Mouse (Mus musculus) C2C12 (cell line): ENCODE results near the gene Zfp974. TPM values are rescaled to one million over a fixed set of nuclear protein-coding genes. Genes with fewer than 3 reads are reported as not detected.

Experiments
- H3K27me3 ChIP-seq: one replicate; pipeline ENCODE4 v1.6.1; 2011; ENCODE audit not compliant: control insufficient read depth, insufficient read depth, insufficient read length
- H3K36me3 ChIP-seq: one replicate; pipeline ENCODE4 v1.6.1; 2011; ENCODE audit not compliant: control insufficient read depth, insufficient read depth
- H3K4me3 ChIP-seq: one replicate; pipeline ENCODE4 v1.5.1; 2011; ENCODE audit warnings: mild to moderate bottlenecking, control low read depth; ENCODE audit not compliant: poor library complexity, insufficient read depth, severe bottlenecking
- H3K79me2 ChIP-seq: one replicate; pipeline ENCODE4 v1.6.1; 2011; ENCODE audit not compliant: control insufficient read depth, insufficient read depth
- H3K79me3 ChIP-seq: one replicate; pipeline ENCODE4 v1.6.1; 2011; ENCODE audit warnings: low read depth, control low read depth
- H3ac ChIP-seq: one replicate; pipeline ENCODE3; 2011; ENCODE audit warnings: low read depth; ENCODE audit not compliant: control insufficient read depth, insufficient read length
- CEBPB ChIP-seq: IDR thresholded peaks from one replicate; pipeline ENCODE4 v1.6.1; 2011; ENCODE audit warnings: low read depth, mild to moderate bottlenecking, control low read depth, moderate library complexity
- CTCF ChIP-seq: IDR thresholded peaks from one replicate; pipeline ENCODE4 v1.5.1; 2011; ENCODE audit not compliant: control insufficient read depth, insufficient read depth, insufficient read length
- FOSL1 ChIP-seq: IDR thresholded peaks from one replicate; pipeline ENCODE4 v1.8.0; 2011; ENCODE audit warnings: mild to moderate bottlenecking, low read length; ENCODE audit not compliant: poor library complexity, insufficient read depth, severe bottlenecking
- MAX ChIP-seq: IDR thresholded peaks from one replicate; pipeline ENCODE4 v1.6.1; 2011; ENCODE audit warnings: mild to moderate bottlenecking, control low read depth
- MYOD1 ChIP-seq: IDR thresholded peaks from one replicate; pipeline ENCODE4 v1.6.1; 2011; ENCODE audit warnings: low read depth; ENCODE audit not compliant: control insufficient read depth, insufficient read length
- MYOG ChIP-seq: IDR thresholded peaks from one replicate; pipeline ENCODE4 v1.6.1; 2011; ENCODE audit not compliant: control insufficient read depth, insufficient read length; ENCODE audit errors: extremely low read depth
- USF1 ChIP-seq: IDR thresholded peaks from one replicate; pipeline ENCODE4 v1.6.1; 2011; ENCODE audit warnings: low read depth, mild to moderate bottlenecking, control low read depth, moderate library complexity
- polyA plus RNA-seq: library from polyadenylated mRNA; unstranded; fragments of >200 nt; fragmentation: generic; extraction: Trizol; gene quantifications from one replicate; pipeline ENCODE4 v1.2.1, GENCODE M21; 2012; ENCODE audit warnings: missing spikeins

The Zfp974 gene
- polyA plus RNA-seq, 1 experiment: 1.5 TPM

DNA sequence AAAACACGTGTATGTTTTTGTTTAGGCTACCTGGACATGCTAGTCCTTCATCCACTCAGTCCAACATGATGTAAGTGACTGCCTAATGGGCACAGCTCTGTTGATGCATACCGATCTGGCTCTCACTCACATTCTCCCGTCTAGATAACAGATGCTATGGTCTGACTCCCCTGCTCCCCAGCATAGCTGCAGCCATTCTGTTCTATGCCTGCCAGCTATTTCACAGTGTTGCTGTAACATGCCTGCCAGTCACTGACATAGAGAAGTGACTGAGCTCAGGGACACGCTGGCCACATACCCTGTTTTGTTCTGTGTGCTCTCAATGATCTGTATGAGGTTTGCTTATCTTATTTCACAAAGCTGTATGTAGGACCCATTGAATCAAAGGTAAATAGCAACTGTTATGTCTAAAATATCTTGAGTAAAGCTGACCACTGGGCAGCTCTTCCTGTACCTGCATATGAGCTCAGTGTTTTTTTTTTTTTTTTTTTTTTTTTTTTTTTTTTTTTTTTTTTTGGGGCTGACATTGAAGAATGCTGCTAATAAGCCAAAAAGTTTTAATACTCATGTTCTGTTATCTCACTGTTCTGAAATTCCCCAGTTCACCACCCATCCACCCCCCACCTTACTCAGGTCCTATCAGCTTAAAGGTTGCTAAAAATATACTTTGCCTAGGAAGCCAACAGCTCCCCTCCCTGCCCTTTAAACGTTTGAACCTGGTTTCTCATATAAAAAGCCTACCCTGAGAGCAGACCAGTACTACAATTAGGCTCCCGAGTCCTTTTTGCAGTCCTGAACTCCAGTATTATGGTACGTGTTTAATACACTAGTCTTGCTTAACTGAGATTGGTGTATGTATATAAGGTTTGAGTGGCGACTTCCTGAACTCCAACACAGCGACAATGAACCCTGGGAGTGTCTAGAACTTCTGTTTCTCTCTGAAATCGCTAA, 69.7 kb downstream of the Zfp974 start:
- Histone ChIP-seq H3K36me3 (peaks cover 4% of the 10 kb centered on the region), H3K27me3 (no peaks in the 10 kb centered on the region), H3ac (peak overlapping the region; percentile 44), H3K79me2 (no peaks in the 10 kb centered on the region), H3K4me3 (peak overlapping the region; percentile 37), H3K79me3 (no peaks in the 10 kb centered on the region)
- TF ChIP-seq MYOG (no peak), MYOD1 (no peak), CEBPB (no peak), USF1 (no peak), CTCF (no peak), MAX (no peak), FOSL1 (no peak)

Other genes starting within 250 kb of the Zfp974 start
- 0.75 TPM for gene Zfp607b, start 240.1 kb downstream of the Zfp974 start, polyA plus RNA-seq
- gene Zfp60, start 198.1 kb downstream of the Zfp974 start, polyA plus RNA-seq: 1.3 TPM
- 1.2 TPM for gene Zfp626, start 122.3 kb downstream of the Zfp974 start, polyA plus RNA-seq
- 0.85 TPM for gene Zfp59, start 90.9 kb downstream of the Zfp974 start, polyA plus RNA-seq
- 0.69 TPM for gene Zfp607a, start 71.9 kb downstream of the Zfp974 start, polyA plus RNA-seq
- gene Zfp780b, start 49.7 kb upstream of the Zfp974 start, polyA plus RNA-seq: 1.3 TPM
- 0.62 TPM for gene Zfp850, start 84.7 kb upstream of the Zfp974 start, polyA plus RNA-seq
- gene Psmc4, start 120.6 kb upstream of the Zfp974 start, polyA plus RNA-seq: 259 TPM
- not detected for gene Fcgbp, start 141.8 kb upstream of the Zfp974 start, polyA plus RNA-seq
- 0.62 TPM for gene 9530053A07Rik, start 200.0 kb upstream of the Zfp974 start, polyA plus RNA-seq
- 410 TPM for gene Fbl, start 240.2 kb upstream of the Zfp974 start, polyA plus RNA-seq